Mouse (Mus musculus) telencephalon, adult 2 months (tissue): ENCODE measurements around the gene Gpr37l1.
"Not testable (repeated sequence)": the region's sequence is repeated elsewhere in the genome, so short reads cannot be mapped to it uniquely, and the experiment has no call there.

Source experiments
- DNase-seq: peaks from one replicate; pipeline ENCODE4 v3.0.0-alpha.2; 2011; ENCODE audit warnings: low read depth, low spot score

Gene Gpr37l1

DNA sequence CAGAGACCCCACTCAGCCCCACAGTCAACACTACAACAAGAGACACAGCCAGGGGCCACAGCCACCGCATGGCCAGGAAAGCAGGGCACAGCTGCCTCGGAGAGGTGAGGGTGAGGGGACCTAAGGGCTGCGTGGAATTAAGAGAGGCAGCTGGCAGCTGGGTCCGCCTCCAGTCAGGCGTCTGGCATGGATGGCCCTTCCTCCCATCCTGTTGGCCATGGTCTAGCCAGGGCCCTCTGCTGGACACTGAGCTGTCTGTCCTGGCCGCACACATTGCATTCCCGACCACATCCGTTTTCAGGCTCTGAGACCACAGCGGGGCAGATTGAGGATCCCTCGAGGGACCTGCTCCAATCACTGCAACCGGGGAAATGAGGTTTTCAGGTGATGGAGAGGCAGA is at the start of gene Gpr37l1:
Gene Gpr37l1, minus strand, starts transcription at position 247 of the 400 bp plus-strand sequence.
- no peak for DNase-seq

DNA sequence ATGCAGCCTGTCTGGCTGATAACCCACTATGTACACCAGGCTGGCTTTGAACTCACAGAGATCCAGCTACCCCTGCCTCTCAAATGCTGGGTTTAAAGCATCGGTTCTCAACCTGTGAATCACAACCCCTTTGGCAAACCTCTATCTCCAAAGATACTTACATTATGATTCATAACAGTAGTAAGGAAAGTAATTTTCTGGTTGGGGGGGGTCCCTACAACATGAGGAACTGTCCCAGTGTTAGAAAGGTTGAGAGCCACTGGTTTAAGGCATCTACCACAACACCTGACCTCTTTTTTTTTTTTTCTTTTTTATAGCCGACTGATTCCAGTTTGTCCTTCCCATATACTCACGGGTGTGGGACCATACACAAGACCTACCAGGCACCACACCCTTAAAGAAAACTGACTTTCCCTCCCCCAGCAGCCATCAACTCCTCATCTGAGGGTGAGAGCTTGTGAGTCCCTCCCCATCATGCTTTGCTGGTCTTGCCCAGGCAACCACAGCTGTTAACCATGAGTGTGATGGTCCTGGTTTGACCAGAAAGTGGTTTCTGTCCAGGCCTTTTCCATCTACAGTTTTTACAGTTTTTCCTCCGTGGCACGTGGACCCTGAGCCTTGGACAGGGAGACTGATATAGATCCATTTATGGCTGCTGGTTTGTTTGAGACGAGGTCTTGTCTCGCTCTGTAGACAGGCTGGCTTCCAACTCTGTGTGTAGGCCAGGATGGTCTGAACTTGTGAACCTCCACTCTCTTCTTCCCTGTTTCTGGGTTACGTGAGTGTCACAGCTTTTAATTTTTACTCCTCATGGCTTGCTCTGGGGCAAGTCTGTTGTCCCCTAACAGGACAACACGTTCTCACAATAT is 46.5 kb upstream of the Gpr37l1 start:
- DNase-seq: no peak

DNA sequence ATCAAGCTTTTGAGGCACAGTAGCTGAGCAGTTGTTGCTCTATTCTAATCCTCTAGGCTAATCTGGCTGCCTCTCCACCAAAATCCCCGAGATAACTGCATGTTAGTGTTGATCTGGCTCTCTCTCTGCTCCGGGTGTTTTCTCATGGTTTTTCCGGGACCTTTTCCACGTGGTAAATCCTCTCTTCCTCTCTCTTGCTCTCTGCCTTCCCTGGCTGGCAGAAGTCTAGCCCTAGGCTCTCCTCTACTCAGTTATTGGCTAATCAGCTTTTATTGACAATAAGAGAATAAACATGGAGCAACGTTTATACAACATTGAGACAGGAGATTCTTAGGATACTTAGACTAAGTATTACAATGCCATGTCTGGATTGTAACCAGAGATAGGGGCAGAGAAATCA is 42.9 kb upstream of the Gpr37l1 start:
- DNase-seq: no peak

DNA sequence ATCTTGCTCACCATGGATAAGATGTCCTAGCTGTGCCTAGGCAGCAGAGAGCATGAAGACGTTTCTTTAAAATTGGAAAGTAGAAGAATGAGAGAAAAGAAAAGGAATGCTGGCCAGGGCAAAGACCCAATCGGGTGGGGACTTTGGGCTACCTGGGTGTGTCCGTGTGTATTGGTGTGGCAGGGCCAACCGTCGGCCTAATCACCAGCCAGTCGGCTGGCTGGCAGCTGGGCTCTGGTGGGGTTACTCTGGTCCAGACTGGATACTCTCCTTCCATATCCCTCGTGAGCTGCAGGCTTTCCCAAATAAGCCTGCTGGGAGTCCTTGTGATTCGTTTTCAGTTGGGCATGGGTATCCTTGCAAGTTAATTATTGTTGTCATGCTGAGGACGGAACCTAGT is 41.2 kb upstream of the Gpr37l1 start:
- DNase-seq: no peak

DNA sequence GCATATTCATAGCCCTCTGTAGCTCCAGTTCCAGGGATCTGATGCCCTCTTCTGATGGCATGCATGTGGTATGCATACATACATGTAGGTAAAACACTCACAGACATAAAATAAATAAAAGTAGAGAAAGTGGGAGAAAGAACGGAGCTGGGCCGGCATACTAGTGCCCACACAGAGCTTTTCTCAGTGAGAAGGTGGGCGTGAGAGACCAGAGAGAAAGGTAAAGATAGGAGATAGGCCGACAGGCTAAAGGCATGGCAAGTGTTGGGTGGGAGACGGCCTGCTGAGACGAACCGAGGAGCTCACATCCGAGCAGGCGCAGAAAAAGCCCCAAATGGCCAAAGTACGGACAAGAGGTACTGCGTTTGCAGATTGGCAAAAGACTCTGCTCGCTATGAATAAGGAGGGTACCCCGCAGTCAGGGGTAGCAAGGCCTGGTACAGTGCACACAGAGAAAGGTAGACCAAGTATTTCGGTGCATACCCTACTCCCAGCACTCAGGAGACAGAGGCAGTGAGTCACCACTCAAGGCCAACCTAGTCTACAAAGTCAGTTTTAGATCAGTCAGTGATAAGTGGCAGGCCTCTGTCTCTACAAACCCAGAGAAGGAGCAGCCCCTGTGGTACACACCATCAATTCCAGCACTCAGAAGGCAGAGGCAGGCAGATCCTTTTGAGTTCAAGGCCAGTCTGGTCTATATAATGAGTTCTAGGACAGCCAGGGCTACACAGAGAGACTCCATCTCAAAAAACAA is 39.3 kb upstream of the Gpr37l1 start:
- DNase-seq: no peak

DNA sequence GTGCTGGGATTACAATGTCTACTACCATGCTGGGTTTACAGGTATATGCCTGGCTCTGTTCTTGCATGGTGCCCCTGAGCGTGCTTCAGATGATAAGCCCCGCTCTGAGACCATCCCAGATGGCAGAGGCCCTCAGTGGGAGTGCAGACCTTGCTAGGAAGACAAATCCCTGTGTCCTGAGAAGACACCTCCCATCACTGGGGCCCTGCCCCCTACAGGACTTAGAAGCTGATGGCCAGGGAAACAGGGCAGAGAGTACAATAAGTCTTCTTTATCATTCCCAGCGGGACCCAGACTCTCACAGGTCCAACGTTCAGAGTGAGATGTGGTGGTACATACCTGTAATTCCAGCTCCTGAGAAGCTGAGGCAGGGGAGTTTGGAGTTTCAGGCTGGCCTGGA is 37.8 kb upstream of the Gpr37l1 start:
- no peak for DNase-seq

- DNase-seq: no peak
Measured at GRCm38 (mm10) chr1:135204196-135205126, 37.0 kb upstream of the Gpr37l1 start.

DNA sequence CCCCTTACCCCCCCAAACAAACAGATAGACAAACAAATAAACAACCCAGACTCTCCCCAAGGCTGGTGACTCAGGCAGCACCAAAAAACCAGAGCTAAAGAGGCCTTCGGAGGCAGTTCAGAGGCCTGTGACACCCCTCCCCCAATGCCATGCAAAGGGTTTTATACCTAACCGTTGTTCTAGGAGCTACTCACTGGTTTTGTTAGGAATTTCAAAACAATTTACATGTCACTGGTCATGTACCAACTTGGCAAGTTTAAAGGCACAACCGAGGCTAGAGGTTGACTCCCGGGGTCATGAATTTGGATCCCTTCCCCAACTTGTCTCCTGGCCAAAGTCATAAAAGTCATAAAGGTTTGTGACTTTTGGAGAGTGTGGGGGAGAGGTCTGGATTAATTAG is 32.9 kb upstream of the Gpr37l1 start:
- no peak for DNase-seq

DNA sequence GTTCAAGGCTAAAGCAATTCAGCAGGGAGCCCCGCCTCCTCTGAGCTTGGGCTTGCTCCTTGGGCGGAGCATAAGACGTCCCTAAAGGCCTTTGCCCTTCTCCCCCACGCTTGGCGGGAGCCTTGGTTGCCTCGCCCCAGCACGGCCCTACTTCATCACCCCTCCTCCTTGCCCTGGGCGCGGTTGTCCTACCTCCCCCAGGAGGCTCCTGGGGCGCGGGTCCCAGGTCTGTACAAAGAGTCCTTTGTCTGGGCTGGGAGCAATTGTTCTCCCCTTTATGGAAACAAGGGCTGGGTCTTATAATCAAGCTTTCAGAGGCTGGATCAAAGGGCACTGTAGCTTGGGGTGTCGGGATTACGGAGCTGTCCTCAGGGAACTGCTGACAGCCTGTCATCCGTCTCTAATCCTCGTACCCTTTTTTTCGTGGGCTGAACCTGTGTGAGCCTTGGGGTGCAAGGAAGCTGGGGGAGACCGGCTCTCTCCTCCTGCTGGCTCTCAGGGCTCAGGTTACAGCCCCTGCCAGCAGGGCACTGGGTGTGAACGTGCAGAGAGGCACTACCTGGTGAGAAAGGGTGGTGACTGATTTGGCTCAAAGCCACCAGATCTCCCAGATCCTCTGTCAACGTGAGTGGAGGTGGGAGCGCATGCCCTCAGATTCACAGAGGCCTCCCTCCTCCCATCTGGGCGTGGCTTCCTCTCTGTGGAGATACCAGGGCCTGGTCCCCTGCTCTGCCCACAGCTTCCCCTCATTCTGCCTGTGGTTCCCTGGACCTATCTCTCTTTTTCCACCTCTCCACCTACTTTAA is 31.7 kb upstream of the Gpr37l1 start:
- no peak for DNase-seq

- DNase-seq: no peak
Measured at GRCm38 (mm10) chr1:135198412-135198811, 30.9 kb upstream of the Gpr37l1 start.

DNA sequence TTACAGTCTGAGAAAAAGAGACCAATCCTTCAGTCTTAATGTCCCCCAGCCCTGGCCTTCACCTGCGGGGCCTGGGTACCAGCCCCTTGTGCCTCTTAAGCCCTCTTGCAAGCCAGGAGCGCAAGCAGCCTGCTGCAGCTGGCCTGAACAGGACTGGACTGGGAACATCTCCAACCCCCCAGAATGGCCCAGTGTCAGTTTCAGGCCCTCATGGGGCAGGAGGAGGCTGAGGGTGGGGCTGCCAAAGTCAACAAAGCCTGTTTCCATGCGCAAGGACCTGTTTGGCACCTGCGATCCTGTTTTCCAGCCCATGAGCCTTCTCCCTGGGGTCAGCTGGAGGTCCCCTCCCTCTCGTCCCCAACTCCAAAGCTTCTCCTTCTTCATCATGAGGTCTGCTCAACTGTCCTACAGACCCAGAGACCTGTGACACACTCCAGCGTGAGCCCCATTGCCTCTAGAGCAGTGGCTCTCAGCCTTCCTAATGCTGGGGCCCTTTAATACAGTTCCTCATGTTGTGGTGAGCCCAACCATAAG is 28.5 kb upstream of the Gpr37l1 start:
- DNase-seq: no peak

DNA sequence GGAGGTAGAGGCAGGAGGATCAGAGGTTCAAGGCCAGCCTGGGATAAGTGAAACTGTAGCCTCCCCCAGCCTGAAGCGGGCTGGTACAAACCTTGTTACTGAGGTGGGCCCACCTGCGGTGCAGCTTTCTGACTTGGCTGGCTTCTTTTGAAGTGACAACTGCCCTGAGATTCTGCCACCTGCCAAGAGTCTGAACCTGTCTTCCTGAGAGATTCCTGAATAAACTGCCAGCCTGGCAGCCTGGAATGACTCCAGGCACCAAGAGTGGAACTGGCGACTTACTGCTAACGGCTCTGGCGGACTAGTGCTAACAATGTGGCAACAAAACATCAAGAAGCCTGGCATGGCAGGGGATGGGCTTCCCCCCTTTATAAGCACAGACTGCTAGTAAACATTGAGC is 26.9 kb upstream of the Gpr37l1 start:
- DNase-seq: not testable (repeated sequence)

DNA sequence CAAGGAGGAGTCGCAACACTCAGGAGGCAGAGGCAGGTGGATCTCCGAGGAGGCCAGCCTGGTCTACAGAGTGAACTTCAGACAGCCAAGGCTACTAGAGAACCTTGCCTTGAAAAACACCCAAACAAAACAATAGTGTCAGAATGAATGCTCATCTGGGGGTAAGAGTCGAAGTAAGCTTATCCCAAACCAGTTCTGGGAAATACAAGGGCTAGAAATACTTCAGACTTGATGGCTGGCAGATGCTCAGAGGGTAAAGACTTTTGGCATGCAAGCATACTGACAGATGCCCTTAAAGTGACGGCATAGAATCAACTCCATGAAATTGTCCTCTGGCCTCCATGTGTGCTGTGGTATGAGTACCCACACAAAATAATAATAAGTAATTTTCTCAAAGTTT is 21.7 kb upstream of the Gpr37l1 start:
- no peak for DNase-seq

DNA sequence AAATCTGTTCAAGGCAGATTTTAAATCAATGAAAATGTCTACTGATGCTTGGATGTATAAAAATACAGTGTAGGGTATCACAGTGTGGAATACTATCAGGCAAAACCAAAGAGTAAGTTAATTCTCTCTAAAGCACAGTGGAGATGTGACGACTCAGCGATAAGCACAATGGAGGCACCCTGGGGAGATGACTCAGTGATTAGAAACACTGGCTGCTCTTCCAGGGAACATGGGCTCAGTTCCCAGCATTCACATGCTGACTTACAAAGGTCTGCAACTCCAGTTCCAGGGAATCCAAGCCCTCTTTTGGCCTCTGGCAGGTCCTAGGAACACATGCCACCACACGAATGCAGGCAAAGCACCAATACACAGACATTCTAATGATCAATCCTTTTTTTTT is 20.7 kb upstream of the Gpr37l1 start:
- peak; percentile 29 for DNase-seq

- not testable (repeated sequence) for DNase-seq
Measured at GRCm38 (mm10) chr1:135187016-135187415, 19.5 kb upstream of the Gpr37l1 start.

DNA sequence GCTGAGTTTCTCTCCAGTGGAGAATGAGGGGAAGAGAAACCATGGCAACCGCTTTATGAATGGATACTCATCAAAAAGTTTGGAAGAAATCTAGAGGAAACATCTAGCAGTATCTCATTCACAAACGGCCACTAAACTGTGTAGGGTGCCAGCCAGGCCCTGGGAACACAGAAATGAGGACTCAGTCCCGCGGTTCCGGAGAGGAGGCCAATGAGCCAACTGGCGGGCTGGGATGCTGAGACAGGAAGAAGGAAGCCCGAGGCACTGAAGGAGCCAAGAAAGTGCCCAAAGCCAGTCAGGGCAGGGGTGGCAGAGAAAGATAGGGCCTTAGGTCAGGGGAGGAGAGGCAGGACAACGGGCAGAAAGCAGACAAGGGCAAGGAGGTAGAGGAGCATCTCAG is 18.9 kb upstream of the Gpr37l1 start:
- no peak for DNase-seq

DNA sequence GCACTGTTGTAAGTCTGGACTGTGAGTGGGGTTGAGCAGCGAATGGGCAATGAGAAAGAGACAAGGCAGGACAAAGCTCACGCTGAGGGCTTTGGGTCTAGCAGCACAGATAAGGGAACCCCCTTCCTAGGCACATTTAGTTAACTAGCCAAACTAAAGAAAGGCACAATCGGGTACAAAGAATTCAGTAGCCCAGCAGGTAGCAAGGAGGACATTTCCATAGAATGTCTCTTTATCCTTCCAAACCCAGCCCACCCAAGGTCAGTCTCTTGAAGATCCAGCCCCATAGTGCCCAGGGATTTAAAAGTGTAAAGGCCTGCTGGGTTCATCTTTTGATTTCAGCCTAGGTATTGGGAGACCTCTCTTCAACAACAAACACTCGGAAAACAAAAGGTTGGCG is 18.5 kb upstream of the Gpr37l1 start:
- DNase-seq: no peak

DNA sequence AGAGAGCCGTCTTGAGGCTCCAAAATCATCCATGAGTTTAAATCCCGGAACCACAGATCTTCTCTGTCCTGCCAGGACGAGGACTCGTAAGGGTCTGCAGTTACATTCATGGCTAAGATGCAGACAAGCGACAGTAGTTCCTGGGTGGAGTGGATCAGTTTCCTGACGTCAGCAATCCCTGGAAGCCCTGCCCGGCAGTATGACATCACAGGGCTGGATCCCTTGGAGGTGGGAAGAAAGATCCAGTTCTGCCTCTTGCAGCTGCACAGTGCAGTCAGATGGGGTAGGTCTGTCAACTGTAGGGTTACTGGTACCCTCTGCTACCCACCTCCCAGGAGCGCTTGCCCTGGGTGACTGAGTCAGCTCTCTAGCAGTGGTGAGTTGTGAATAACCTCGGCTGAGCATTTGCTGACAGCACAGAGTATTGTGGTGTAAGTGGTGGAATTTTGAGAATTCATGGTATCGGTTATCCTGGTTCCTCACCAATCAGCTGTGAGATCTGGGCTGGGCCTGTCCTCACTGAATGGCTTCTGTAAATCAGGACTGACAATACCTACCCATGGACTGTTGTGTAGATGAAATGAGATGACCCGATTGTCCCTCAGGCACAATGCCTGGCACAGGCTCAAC is 16.6 kb upstream of the Gpr37l1 start:
- no peak for DNase-seq

- no peak for DNase-seq
Measured at GRCm38 (mm10) chr1:135183448-135183847, 16.0 kb upstream of the Gpr37l1 start.

DNA sequence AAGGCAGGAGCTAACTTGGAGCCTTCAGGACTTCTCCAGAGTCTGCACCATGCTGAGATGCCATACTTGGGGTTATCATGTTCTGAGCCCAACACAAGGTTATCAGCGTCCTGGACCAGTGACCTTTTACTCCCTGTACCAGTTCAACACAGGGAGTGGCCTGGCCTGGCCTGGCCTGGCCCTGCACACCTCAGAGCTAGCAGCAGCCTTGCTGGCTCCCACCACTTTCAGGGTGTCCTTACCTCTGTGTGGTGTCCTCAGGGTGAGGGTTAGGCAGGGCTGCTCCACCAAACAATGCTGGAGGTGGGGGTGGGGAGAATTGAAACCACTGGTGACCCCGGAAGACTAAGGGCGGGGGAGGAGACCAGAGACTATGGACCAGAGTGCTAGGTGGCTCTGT is 15.5 kb upstream of the Gpr37l1 start:
- DNase-seq: no peak
